Mouse (Mus musculus) G1E (cell line): ENCODE data around the gene Nfic.

Experiments used
- CTCF ChIP-seq: IDR thresholded peaks from 2 replicates; pipeline ENCODE4 v1.5.1; 2012; ENCODE audit warnings: low read depth, low read length, inconsistent platforms, mixed read lengths
- GATA1 ChIP-seq: IDR thresholded peaks from 2 replicates; pipeline ENCODE4 v1.6.1; 2012; ENCODE audit warnings: borderline replicate concordance, low read length, inconsistent platforms, mixed read lengths
- GATA2 ChIP-seq: IDR thresholded peaks from 2 replicates; pipeline ENCODE4 v1.6.1; 2012; ENCODE audit warnings: low read depth, low read length, inconsistent platforms, borderline replicate concordance
- TAL1 ChIP-seq: conservative IDR thresholded peaks from 2 replicates; pipeline ENCODE4 v1.6.1; 2012; ENCODE audit warnings: low read depth, low read length, inconsistent platforms, mixed read lengths

DNA sequence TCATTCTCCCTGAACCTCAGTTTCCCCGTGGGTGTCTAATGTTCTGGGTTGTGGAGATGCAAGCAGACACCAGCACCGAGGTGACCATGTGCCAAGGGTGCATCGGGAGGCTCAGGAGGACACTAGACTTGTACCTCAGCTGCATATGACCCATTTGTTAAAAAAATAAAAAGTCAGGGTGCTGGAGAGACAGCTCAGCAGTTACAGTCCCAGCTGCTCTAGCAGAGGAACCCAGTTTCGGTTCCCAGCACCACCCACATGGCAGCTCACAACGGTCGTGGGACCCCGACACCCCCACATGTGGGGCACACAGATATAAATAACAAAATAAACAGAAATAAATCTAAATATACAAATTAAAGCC lies 26.9 kb downstream of the Nfic start:
- TF ChIP-seq GATA1 (no peak), CTCF (no peak), TAL1 (no peak), GATA2 (no peak)
